Mouse (Mus musculus): ENCODE results near the gene Fgfr2.

- TF ChIP-seq CTCF (conservative IDR thresholded peaks at IDR 0.05; ENCODE audit: insufficient read depth, insufficient read length, low read depth, low read length) (no peak), POLR2A (IDR thresholded peaks at IDR 0.05; ENCODE audit: low read depth, low read length) (no peak)
Measured at GRCm38 (mm10) chr7:131776191-131776752, 1346.9 kb downstream of the Fgfr2 start.

All from kidney, adult 2 months (tissue).